Mouse (Mus musculus) hindbrain, postnatal 0 days (tissue): ENCODE data around the gene Cmtm5. TPM values are rescaled to one million over a fixed set of nuclear protein-coding genes. Genes with fewer than 3 reads are reported as not detected.
"Not testable (repeated sequence)": the region's sequence is repeated elsewhere in the genome, so short reads cannot be mapped to it uniquely, and the experiment has no call there.

Experiments used
- ATAC-seq: fragments of 200-750 bp; cut with Nextera tagmentation; 2 replicates; pipeline ENCODE4 v1.8.0; 2017; ENCODE audit warnings: mild to moderate bottlenecking, moderate TSS enrichment, moderate library complexity
- DNase-seq: peaks from one replicate; pipeline ENCODE4 v3.0.0-alpha.2; 2015; ENCODE audit warnings: low spot score
- H3K27ac ChIP-seq: fragments of 300-500 bp; sonication (generic); 2 replicates; pipeline ENCODE4 v1.5.1; 2014; ENCODE audit warnings: mild to moderate bottlenecking
- H3K27me3 ChIP-seq: fragments of 300-500 bp; sonication (generic); 2 replicates; pipeline ENCODE4 v1.6.1; 2014; ENCODE audit warnings: low read length, mixed read lengths; ENCODE audit not compliant: insufficient read depth
- H3K36me3 ChIP-seq: fragments of 300-500 bp; sonication (generic); 2 replicates; pipeline ENCODE4 v1.6.1; 2014; ENCODE audit warnings: low read length, mixed read lengths; ENCODE audit not compliant: insufficient read depth
- H3K4me1 ChIP-seq: fragments of 300-500 bp; sonication (generic); 2 replicates; pipeline ENCODE4 v1.6.1; 2014; ENCODE audit warnings: antibody characterized with exemption, low read length, mixed read lengths; ENCODE audit not compliant: insufficient read depth
- H3K4me2 ChIP-seq: fragments of 300-500 bp; sonication (generic); 2 replicates; pipeline ENCODE4 v1.6.1; 2014; ENCODE audit warnings: low read depth, mild to moderate bottlenecking, low read length, moderate library complexity, mixed read lengths
- H3K4me3 ChIP-seq: fragments of 300-500 bp; sonication (generic); 2 replicates; pipeline ENCODE4 v1.5.1; 2014; ENCODE audit warnings: low read length
- H3K9ac ChIP-seq: fragments of 300-500 bp; sonication (generic); replicated peaks from 2 replicates; pipeline ENCODE4 v1.6.1; 2014; ENCODE audit warnings: mild to moderate bottlenecking, low read length, moderate library complexity, mixed read lengths
- H3K9me3 ChIP-seq: fragments of 300-500 bp; sonication (generic); 2 replicates; pipeline ENCODE4 v1.6.1; 2016; ENCODE audit warnings: low read length, mixed read lengths
- CTCF ChIP-seq: IDR thresholded peaks from 2 replicates; pipeline ENCODE4 v1.5.1; 2016; ENCODE audit warnings: antibody characterized with exemption, control low read depth, low read depth
- WGBS: fragments of 180-500 bp; shearing (Covaris S2); extraction: QIAGEN DNeasy Blood & Tissue Kit; methylation state at CpG from one replicate; pipeline ENCODE4 v1.1.7; 2014; 5-methylcytosine and 5-hydroxymethylcytosine counted together
- polyA plus RNA-seq: library from polyadenylated mRNA; unstranded; fragments of >200 nt; fragmentation: Nextera tagmentation; extraction: Ambion mirVana; gene quantifications from 2 replicates; pipeline ENCODE4 v1.2.1, GENCODE M21; 2015
- total RNA-seq: library from RNA; depleted of rRNA; stranded (reverse); fragments of >200 nt; gene quantifications from 2 replicates; pipeline ENCODE4 v1.2.3, GENCODE M21; 2014

Cmtm5 gene
- total and polyA plus RNA-seq, 2 experiments from 2014 or later, result 44.8 to 74.1 TPM

- H3K27ac ChIP-seq, result no peak overlapping the region
- H3K9ac ChIP-seq, result no peak overlapping the region
- DNase-seq (no peak), ATAC-seq (no peak)
- H3K4me2 ChIP-seq, result no peak overlapping the region
- no peak overlapping the region for H3K4me3 ChIP-seq
- 58% methylated on average over 13 of the region's 13 CpGs for WGBS
- TF ChIP-seq CTCF, result no peak
- no peaks in the 10 kb centered on the region for H3K9me3 ChIP-seq
- no peaks in the 10 kb centered on the region for H3K36me3 ChIP-seq
- no peaks in the 10 kb centered on the region for H3K4me1 ChIP-seq
- no peaks in the 10 kb centered on the region for H3K27me3 ChIP-seq
These were observed 5.2 kb downstream of the Cmtm5 start for GRCm38 (mm10) chr14:54941024-54941978.

DNA sequence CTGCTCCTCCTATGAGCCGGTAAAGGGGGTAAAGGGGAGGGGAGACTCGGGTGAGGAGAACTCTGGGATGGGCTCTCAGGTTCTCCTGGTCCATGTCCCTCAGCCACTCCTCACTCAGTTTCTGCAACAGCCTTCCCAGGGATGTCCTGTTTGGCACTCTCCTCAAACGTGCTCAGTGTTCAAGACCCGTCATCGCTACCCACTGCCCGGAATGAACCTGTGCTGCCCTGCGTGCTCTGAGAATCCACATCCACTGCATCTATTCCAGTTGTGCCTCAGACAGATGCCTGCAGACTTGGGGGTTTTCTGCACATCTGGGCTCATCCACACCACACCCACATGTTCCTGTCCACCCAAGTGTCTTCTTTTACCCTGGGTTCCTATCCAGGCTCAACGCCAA is 6.4 kb downstream of the Cmtm5 start:
- no peak for DNase-seq
- no peak overlapping the region for H3K4me2 ChIP-seq
- no peaks in the 10 kb centered on the region for H3K4me1 ChIP-seq
- no peak overlapping the region for H3K27ac ChIP-seq
- no peak for ATAC-seq
- WGBS, result 86% methylated on average over 8 of the region's 8 CpGs
- H3K9me3 ChIP-seq, result no peaks in the 10 kb centered on the region
- TF ChIP-seq CTCF, result no peak
- H3K9ac ChIP-seq, result no peak overlapping the region
- H3K36me3 ChIP-seq, result no peaks in the 10 kb centered on the region
- H3K27me3 ChIP-seq, result no peaks in the 10 kb centered on the region
- H3K4me3 ChIP-seq, result no peak overlapping the region

DNA sequence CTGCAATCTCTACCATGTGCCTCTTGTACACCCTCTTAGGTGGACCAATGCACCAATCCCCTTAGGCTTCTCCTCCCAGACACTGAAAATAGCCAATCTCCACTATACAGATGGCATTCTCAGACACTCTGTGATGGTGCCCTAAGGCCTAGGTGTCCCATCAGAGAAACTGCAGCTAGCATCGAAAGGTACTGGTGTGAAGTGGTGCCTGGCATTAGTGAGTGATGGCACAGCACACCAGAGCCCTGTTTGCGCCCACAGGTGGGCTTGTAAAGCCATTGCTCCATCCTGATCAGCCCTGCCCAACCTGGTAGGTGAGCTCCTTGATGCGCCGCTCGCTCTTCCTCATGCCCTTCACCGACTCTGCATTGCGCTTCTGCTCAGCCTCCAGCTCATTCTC is 7.9 kb downstream of the Cmtm5 start:
- H3K4me2 ChIP-seq, result no peak overlapping the region
- H3K36me3 ChIP-seq, result no peaks in the 10 kb centered on the region
- 92% methylated on average over 7 of the region's 7 CpGs for WGBS
- TF ChIP-seq CTCF, result no peak
- no peak overlapping the region for H3K27ac ChIP-seq
- no peaks in the 10 kb centered on the region for H3K27me3 ChIP-seq
- ATAC-seq, result no peak
- H3K4me3 ChIP-seq, result no peak overlapping the region
- no peaks in the 10 kb centered on the region for H3K9me3 ChIP-seq
- no peak overlapping the region for H3K9ac ChIP-seq
- no peaks in the 10 kb centered on the region for H3K4me1 ChIP-seq
- DNase-seq, result no peak

DNA sequence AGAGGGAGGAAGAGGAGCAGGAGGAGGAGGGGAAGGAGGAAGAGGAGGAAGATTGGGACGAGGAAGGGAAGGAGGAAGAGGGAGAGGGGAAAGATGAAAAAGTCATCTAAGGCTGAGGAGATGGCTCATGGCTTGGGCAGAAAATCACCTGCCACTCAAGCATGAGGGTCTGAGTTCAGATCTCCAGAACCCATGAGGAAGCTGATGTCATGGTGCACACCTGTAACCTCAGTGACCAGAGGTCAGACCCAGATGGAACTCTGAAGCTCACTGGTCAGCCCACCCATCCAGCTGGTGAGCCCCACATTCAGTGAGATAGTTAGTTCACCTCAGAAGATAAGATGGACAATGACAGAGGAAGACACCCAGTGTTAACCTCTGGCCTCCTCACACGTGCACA is 8.9 kb downstream of the Cmtm5 start:
- 80% methylated on average over 2 of the region's 2 CpGs for WGBS
- Histone ChIP-seq H3K4me3 (no peak overlapping the region), H3K27me3 (no peaks in the 10 kb centered on the region), H3K27ac (no peak overlapping the region), H3K36me3 (no peaks in the 10 kb centered on the region), H3K9me3 (no peaks in the 10 kb centered on the region), H3K4me2 (no peak overlapping the region), H3K9ac (no peak overlapping the region), H3K4me1 (no peaks in the 10 kb centered on the region)
- DNase-seq, result no peak
- TF ChIP-seq CTCF, result no peak
- no peak for ATAC-seq

GRCm38 (mm10) chr14:54945975-54946704 is 10.1 kb downstream of the Cmtm5 start:
- no peak overlapping the region for H3K27ac ChIP-seq
- no peaks in the 10 kb centered on the region for H3K36me3 ChIP-seq
- DNase-seq (no peak), ATAC-seq (no peak)
- no peak overlapping the region for H3K9ac ChIP-seq
- no peaks in the 10 kb centered on the region for H3K4me1 ChIP-seq
- no peak overlapping the region for H3K4me2 ChIP-seq
- no peak for TF ChIP-seq CTCF
- H3K27me3 ChIP-seq, result no peaks in the 10 kb centered on the region
- no peak overlapping the region for H3K4me3 ChIP-seq
- WGBS, result 84% methylated on average over 19 of the region's 19 CpGs
- no peaks in the 10 kb centered on the region for H3K9me3 ChIP-seq

- not testable (repeated sequence) for H3K27ac ChIP-seq, DNase-seq, H3K4me1 ChIP-seq, H3K4me3 ChIP-seq, ATAC-seq, H3K9me3 ChIP-seq, H3K36me3 ChIP-seq, H3K27me3 ChIP-seq, H3K4me2 ChIP-seq, H3K9ac ChIP-seq
- 81% methylated on average over 10 of the region's 11 CpGs for WGBS
These were observed 10.9 kb downstream of the Cmtm5 start for GRCm38 (mm10) chr14:54947008-54947407.

DNA sequence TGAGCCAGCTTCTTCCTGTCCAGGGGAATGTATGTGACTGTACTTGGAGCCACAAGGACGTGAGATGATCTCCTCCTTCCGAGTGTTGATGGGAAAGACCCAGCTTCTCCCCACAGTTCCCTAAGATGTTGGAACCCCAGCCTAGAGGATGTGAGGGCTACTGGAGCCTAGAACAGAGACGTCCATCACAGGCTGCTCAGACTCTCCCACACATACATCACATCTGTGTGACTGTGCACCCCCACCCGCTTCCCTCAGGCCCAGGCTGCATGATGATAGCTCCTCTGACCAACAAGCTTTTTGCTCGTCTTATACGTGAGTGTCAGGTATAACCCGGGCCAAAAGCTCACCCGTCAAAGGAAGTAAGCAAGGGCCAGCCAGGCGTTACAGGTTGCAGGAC is 12.7 kb downstream of the Cmtm5 start:
- no peak for TF ChIP-seq CTCF
- H3K9ac ChIP-seq, result no peak overlapping the region
- H3K4me3 ChIP-seq, result no peak overlapping the region
- WGBS, result 92% methylated on average over 9 of the region's 9 CpGs
- DNase-seq (no peak), ATAC-seq (no peak)
- H3K4me1 ChIP-seq, result no peaks in the 10 kb centered on the region
- H3K4me2 ChIP-seq, result no peak overlapping the region
- no peaks in the 10 kb centered on the region for H3K36me3 ChIP-seq
- no peaks in the 10 kb centered on the region for H3K9me3 ChIP-seq
- no peak overlapping the region for H3K27ac ChIP-seq
- no peaks in the 10 kb centered on the region for H3K27me3 ChIP-seq
